Mouse (Mus musculus) erythroblast, embryonic 14.5 days (primary cell): ENCODE measurements around the gene Tmem30c. TPM values are rescaled to one million over a fixed set of nuclear protein-coding genes. Genes with fewer than 3 reads are reported as not detected.

Experiments
- H3K27me3 ChIP-seq: 2 replicates; pipeline ENCODE4 v1.6.1; 2012; ENCODE audit warnings: inconsistent platforms; ENCODE audit not compliant: control insufficient read depth
- H3K36me3 ChIP-seq: 2 replicates; pipeline ENCODE4 v1.6.1; 2012; ENCODE audit warnings: mild to moderate bottlenecking, inconsistent platforms; ENCODE audit not compliant: control insufficient read depth
- H3K4me1 ChIP-seq: 2 replicates; pipeline ENCODE4 v1.6.1; 2012; ENCODE audit warnings: inconsistent platforms; ENCODE audit not compliant: control insufficient read depth
- H3K4me3 ChIP-seq: replicated peaks from 2 replicates; pipeline ENCODE3; 2012; ENCODE audit warnings: moderate library complexity, mild to moderate bottlenecking, inconsistent platforms
- H3K9me3 ChIP-seq: 2 replicates; pipeline ENCODE4 v1.6.1; 2012; ENCODE audit warnings: low read length, inconsistent platforms, mixed read lengths; ENCODE audit not compliant: control insufficient read depth
- GATA1 ChIP-seq: IDR thresholded peaks from 2 replicates; pipeline ENCODE4 v1.6.1; 2012; ENCODE audit warnings: low read length, inconsistent platforms, mixed read lengths
- TAL1 ChIP-seq: IDR thresholded peaks from 3 replicates; pipeline ENCODE4 v1.6.1; 2012; ENCODE audit warnings: low read length, inconsistent platforms, mixed read lengths
- polyA plus RNA-seq: library from polyadenylated mRNA; stranded (reverse); fragments of >175 nt; gene quantifications from 2 replicates; pipeline ENCODE4 v1.2.3, GENCODE M21; 2012

Tmem30c gene
- polyA plus RNA-seq, result not detected in 2 replicates

- Histone ChIP-seq H3K27me3 (no peaks in the 10 kb centered on the region), H3K36me3 (no peaks in the 10 kb centered on the region), H3K4me1 (no peaks in the 10 kb centered on the region), H3K9me3 (no peaks in the 10 kb centered on the region), H3K4me3 (no peak within 1 kb of the TSS)
- TF ChIP-seq GATA1, result no peak
- TF ChIP-seq TAL1, result no peak
Measured at GRCm38 (mm10) chr16:57292765-57293164, at the start of gene Tmem30c. Gene Tmem30c, minus strand, starts transcription at chr16:57292865.

- no peaks in the 10 kb centered on the region for H3K9me3 ChIP-seq
- no peaks in the 10 kb centered on the region for H3K4me1 ChIP-seq
- H3K27me3 ChIP-seq, result no peaks in the 10 kb centered on the region
- TF ChIP-seq GATA1, result no peak
- no peak for TF ChIP-seq TAL1
- no peaks in the 10 kb centered on the region for H3K36me3 ChIP-seq
- H3K4me3 ChIP-seq, result no peak overlapping the region
Measured at GRCm38 (mm10) chr16:57340613-57340898, 47.9 kb upstream of the Tmem30c start.

DNA sequence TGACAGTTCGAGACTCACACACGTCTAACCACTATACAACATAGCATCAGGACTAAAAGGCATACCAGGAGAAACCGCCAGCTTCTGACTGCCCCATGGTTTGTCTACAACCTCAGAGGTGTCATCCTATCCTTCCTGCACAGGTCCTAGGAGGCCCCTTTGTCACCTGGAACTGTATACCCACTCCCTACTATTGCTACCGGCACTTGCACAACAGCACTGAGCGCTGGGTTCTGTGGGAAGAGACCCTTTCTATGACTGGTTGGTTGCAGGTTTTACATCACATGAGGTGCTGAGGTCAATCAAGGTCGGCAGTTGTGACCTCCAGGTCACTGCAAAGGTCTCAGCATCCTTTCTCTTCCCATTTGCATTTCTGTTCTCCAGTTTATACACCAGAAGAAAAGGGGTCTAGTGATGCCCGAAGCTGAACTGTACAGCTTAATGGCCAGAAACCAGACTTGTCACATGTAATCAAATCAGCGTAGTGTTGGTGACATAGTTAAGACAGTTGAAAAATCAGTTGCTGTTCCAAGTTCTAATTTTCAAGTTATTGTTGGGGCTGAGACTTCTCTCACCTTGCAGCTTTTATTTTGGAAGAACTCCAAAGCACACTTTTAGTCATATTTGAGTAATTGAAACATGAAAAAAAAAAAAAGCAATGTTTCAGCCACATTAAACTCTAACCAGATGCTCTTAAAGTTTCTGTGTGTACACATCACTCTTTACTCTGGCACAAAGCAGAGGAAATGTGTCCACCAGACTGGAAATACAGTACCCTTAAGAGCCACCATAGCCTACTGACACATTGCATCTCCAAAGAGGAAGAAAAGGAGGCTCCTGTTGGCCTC, 47.3 kb upstream of the Tmem30c start:
- TF ChIP-seq TAL1 (no peak), GATA1 (no peak)
- H3K4me1 ChIP-seq, result no peaks in the 10 kb centered on the region
- H3K27me3 ChIP-seq, result no peaks in the 10 kb centered on the region
- no peaks in the 10 kb centered on the region for H3K9me3 ChIP-seq
- no peak overlapping the region for H3K4me3 ChIP-seq
- H3K36me3 ChIP-seq, result no peaks in the 10 kb centered on the region

DNA sequence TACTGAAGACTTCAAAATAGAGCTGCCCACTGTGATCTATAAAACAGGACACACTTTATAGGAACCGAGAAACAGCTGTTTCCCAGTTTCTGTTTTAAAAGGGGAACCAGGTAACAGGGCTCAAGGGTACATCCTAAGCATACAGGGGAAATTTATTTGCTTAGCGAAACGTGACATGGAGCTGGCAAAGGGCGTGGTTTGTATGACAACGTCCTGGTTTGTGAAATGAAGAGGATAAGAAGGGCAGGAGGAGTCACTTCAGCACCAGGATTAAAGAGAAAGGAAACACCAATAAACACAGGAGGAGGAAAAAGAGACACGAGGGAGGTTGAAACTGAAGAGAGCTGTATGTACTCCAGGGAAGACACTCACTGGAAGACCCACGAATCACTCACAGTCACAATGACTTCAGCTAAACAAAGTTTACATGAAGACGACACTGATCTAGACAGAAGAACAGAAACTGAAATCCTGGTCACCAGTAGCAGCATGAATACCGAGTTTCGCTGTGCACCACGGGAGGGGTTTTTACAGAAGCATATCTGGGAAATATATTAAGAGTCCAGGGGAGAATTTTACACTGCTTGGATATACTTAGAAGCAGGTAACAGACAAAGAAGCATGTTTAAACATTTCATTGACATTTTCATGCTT, 44.2 kb upstream of the Tmem30c start:
- Histone ChIP-seq H3K4me1 (no peaks in the 10 kb centered on the region), H3K36me3 (no peaks in the 10 kb centered on the region), H3K27me3 (no peaks in the 10 kb centered on the region), H3K4me3 (no peak overlapping the region), H3K9me3 (no peaks in the 10 kb centered on the region)
- TF ChIP-seq TAL1, result no peak
- TF ChIP-seq GATA1, result no peak

GRCm38 (mm10) chr16:57332301-57332700, 39.6 kb upstream of the Tmem30c start:
- H3K36me3 ChIP-seq, result no peaks in the 10 kb centered on the region
- no peaks in the 10 kb centered on the region for H3K27me3 ChIP-seq
- TF ChIP-seq TAL1 (no peak), GATA1 (no peak)
- no peak overlapping the region for H3K4me3 ChIP-seq
- no peaks in the 10 kb centered on the region for H3K9me3 ChIP-seq
- H3K4me1 ChIP-seq, result no peaks in the 10 kb centered on the region

DNA sequence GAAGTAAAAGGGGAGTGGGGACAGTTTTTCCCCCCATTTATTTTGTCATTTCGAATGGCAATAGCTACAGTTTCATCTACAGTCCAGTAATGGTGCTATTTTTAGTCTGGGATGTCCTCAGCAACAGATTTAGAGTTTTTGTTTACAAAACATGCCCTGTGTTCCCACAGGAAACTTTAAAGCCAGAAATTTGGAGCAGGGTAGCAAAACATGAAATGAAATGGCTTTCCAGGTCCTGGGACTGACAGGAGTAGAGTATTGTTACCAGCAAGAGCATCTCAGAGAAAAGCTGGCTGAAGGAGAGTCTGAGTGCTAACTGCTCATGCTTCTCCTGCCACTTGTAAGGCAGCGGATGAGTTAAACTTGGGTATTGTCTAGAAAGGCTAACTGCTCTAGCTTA, 37.4 kb upstream of the Tmem30c start:
- no peak for TF ChIP-seq GATA1
- TF ChIP-seq TAL1, result no peak
- Histone ChIP-seq H3K36me3 (no peaks in the 10 kb centered on the region), H3K9me3 (no peaks in the 10 kb centered on the region), H3K4me3 (no peak overlapping the region), H3K4me1 (no peaks in the 10 kb centered on the region), H3K27me3 (no peaks in the 10 kb centered on the region)

- Histone ChIP-seq H3K9me3 (no peaks in the 10 kb centered on the region), H3K4me3 (no peak overlapping the region), H3K27me3 (no peaks in the 10 kb centered on the region), H3K36me3 (no peaks in the 10 kb centered on the region), H3K4me1 (no peaks in the 10 kb centered on the region)
- TF ChIP-seq GATA1, result no peak
Measured at GRCm38 (mm10) chr16:57329028-57329427, 36.4 kb upstream of the Tmem30c start.

- no peaks in the 10 kb centered on the region for H3K36me3 ChIP-seq
Measured at GRCm38 (mm10) chr16:57326996-57327395, 34.3 kb upstream of the Tmem30c start.

DNA sequence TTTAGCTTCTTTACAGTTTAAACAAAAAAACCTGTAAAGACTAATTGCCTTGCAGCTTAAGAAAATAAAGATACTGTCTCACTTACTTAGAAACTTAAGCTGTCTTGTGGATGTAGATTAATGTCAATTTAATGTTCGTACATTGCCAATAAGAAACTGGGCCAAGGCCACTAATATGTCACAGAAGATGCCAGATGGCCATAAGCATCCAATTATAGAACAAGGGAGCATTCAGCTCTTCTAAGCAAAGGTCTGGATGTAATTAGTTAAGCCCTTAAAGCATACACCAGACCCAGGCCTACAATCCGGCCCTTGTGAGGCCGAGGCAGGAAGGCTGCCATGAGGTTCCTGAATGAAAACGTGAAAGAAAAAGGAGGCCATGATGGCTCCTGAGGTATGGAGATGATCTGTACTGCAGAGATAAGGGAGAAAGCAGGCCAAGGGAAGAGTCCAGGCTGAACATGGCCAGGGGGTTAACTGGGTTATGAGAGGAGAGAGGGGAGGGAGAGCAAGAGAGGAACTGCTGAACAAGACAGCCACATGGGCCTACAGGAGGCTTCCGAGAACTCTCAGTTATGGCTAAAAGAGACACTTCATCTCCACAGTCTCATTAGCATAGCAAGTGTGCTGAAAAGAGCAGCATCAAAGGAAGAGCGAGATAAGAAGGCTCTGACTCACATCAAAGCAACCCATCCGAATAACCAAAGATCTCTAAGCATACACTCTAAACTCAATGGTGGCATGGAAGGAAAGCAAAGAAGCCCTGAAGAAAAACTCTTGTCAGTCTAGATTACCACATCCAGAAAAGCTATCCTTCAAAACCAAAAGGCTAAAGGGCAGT, 26.8 kb upstream of the Tmem30c start:
- TF ChIP-seq TAL1 (no peak), GATA1 (no peak)
- no peaks in the 10 kb centered on the region for H3K36me3 ChIP-seq
- H3K4me1 ChIP-seq, result no peaks in the 10 kb centered on the region
- H3K27me3 ChIP-seq, result no peaks in the 10 kb centered on the region
- no peak overlapping the region for H3K4me3 ChIP-seq
- H3K9me3 ChIP-seq, result no peaks in the 10 kb centered on the region

More at GRCm38 (mm10) chr16:57326996-57327395, 34.3 kb upstream of the Tmem30c start:
- H3K4me3 ChIP-seq, result no peak overlapping the region
- H3K27me3 ChIP-seq, result no peaks in the 10 kb centered on the region
- no peaks in the 10 kb centered on the region for H3K9me3 ChIP-seq
- H3K4me1 ChIP-seq, result no peaks in the 10 kb centered on the region
- TF ChIP-seq GATA1 (no peak), TAL1 (no peak)
